Mouse (Mus musculus) ES-Bruce4 (cell line): ENCODE measurements around the gene Wnt7b.

Source experiments
- CTCF ChIP-seq: IDR thresholded peaks from one replicate; pipeline ENCODE4 v1.8.1; 2011; ENCODE audit warnings: low read depth, low read length
- EP300 ChIP-seq: IDR thresholded peaks from 2 replicates; pipeline ENCODE4 v1.6.1; 2011; ENCODE audit warnings: low read depth, low read length; ENCODE audit not compliant: insufficient read depth
- POLR2A ChIP-seq: IDR thresholded peaks from one replicate; pipeline ENCODE4 v1.8.1; 2011; ENCODE audit warnings: low read length; ENCODE audit not compliant: insufficient read depth

DNA sequence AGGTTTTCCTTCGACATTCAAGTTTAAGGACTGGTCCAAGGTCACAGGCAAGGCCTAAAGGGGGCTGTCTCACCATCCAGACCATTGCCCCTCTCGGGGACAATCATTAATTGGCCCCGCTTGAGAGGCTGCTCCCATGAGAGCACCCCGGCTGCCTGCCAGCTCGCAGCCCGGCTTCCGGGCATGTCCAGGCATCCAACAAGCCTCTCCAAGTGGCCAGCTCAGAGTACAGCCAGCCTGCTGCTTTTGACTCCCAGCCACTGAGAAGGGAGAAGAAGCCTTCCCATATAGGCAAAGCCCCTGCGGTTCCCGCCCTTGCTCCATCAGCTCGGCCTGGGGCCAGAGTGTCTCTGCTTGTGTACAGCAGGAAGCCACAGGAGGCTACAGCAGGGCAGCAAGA, 26.5 kb downstream of the Wnt7b start:
- TF ChIP-seq EP300: no peak
- no peak for TF ChIP-seq CTCF
- TF ChIP-seq POLR2A: no peak
